Mouse (Mus musculus) heart, postnatal 4 days (tissue): ENCODE measurements around the gene Cd99l2. TPM values are rescaled to one million over a fixed set of nuclear protein-coding genes. Genes with fewer than 3 reads are reported as not detected.

Experiments used
- microRNA-seq, 2 experiments: library from miRNA; unstranded; fragments of <30 nt; microRNA quantifications; one replicate each; pipeline ENCODE4 v1.2.0; 2021 to 2022
- total RNA-seq, 2 experiments: library from RNA; stranded (reverse); gene quantifications; 2 replicates each; pipeline ENCODE4 v1.2.3; 2021

Gene Cd99l2
- total RNA-seq, 2 experiments from 2014 or later, result 36.6 to 44.5 TPM

Small RNA genes lying within 50 kb of the gene (microRNA-seq; reads per million reads assigned to microRNA genes)
- 0 reads per million in 2 experiments for gene Gm23945

Other genes starting within 250 kb of the Cd99l2 start
- gene Mtmr1, start 128.1 kb downstream of the Cd99l2 start, total RNA-seq, result 10 to 100 TPM; 25.2 to 26.8 TPM
- 100 to 1,000 TPM; 117 to 137 TPM for gene Hmgb3, start 63.1 kb upstream of the Cd99l2 start, total RNA-seq
- under 1 TPM in 1 of 2 experiments, not detected in 1; 0.38 TPM for gene Gpr50, start 170.8 kb upstream of the Cd99l2 start, total RNA-seq